Mouse (Mus musculus) layer of hippocampus, adult 9-10 months (tissue): ENCODE data around the gene Ttll5.

Experiments
- DNase-seq: peaks from one replicate; pipeline ENCODE4 v3.0.0; 2022; ENCODE audit warnings: low spot score

The Ttll5 gene

DNA sequence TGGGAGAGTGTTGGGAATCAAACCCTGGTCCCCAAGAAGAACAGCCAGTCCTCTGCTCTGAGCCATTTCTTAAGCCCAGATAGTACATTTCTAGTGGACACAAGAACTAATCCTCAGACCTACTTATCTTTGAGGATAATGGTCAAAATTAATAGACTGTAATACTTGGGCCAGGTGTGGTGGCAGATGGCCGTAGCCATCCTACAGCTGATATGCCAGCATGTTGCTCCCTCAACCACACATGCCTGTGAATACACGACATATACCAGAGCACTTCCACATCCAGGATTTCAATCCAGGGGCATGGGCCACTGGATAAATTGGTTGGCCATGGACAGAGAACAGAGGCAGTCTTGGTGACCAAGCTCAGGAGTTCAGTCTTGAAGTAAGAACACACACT lies 230.8 kb downstream of the Ttll5 start:
- DNase-seq, result no peak

DNA sequence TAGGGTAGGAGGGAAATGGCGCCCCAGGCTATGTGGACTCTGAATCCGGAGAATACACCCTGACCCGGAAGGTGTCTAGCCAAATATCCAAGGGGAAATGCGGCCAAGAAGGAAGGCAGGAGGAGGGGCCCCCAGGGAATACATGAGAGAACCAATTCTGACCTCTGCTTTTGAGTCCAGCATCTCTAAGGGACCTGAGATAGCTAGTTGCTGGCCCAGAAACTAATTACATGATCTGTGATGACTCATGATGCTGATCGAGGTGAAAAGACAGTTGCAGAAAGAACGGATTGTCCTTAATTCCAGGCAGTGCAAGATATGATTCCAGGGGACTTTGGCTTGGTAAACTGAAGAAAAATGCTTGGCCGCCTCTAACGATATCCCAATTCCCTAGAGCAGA lies 232.5 kb downstream of the Ttll5 start:
- DNase-seq, result no peak

DNA sequence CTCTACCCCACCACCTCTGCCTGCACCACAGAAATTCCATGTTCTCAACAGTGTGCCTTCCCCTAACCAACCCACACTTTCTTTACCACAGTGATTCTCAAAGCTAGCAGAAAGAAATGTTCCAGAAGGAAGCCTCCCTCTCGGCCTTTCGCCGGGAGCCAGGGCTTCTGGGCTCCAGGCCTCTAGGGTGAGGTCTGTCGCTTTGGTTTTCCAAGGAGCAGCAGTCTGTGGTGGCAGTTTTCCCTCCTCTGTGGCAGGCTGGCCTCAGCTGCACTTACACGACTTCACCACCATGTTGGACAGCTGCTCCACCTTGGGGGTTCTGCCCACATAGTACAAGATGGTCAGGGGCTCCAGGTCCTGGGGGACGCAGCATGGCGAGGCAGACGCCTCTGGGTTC lies 233.1 kb downstream of the Ttll5 start:
- no peak for DNase-seq

DNA sequence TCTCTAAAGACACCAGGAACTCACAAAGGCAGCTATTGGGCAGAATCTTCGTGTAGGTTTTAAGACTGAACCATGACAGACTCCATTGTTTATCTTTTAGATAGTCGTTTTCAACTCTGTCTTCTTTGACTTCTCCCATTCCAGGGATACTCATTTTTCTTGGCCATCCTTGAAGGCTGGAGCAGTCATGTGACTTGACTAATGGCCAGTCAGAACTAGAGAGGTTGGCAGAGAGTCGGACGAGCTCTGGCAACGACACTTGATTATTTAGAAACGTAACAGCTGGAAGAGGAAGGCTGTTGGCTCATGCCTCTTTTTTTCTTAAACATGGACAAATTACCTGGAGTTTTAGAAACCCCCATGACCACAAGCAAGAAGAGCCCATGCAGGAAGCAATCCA lies 234.9 kb downstream of the Ttll5 start:
- no peak for DNase-seq

DNA sequence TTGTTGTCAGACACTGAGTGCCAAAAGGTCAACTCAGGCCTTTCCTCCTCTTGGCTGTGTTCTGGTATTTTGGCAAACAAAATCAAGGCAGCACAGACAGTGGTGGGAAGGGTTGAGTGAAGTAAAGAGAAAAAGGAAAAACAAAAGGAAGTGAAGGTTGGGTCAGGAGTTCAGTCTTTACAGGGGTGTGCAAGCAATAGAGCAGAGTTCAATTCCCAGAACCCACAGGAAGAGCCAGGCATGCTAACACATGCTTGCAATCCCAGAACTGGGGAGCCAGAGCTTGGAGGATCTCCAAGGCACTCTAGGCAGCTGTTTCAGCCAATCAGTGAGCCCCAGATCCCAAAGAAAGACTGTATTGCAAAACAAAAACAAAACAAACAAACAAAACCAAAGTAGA lies 240.3 kb downstream of the Ttll5 start:
- DNase-seq, result no peak

DNA sequence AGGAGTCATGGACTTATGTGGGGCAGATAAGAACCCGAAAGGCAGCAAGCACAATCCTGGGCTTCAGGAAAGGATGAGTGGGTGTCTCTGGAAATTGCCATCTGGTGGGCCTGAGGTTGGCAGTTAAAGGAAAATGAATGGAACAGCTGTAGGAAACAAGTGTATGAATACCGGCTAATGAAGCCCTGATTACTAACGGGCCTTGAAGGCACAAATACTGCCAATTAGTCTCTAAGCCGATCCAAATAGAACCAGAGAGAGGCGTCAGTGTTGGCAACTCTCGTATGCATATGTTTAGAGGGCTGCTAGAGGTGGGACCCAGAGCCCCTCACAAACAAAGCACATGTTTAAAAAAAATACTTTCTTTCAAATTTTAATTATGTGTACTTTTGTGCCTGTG lies 247.0 kb downstream of the Ttll5 start:
- no peak for DNase-seq

DNA sequence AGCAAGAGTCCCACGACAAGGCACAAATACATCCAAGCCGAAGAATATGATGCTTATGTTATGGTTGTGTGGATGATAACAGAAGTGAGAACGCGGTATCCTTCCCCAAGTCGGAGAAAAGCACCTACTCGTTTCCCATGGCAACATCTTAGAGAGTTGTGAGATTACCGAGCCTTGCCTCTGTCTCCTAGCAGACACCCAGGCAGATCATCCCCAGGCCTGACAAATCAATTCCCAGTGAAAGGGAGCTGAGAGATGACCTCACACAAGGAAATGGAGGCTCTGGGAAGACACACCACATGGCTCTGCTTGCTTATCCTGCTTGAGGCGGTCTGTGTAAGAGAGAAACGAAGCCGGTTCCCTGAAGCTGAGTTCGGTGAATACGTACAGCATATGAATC lies 250.2 kb downstream of the Ttll5 start:
- DNase-seq, result no peak

DNA sequence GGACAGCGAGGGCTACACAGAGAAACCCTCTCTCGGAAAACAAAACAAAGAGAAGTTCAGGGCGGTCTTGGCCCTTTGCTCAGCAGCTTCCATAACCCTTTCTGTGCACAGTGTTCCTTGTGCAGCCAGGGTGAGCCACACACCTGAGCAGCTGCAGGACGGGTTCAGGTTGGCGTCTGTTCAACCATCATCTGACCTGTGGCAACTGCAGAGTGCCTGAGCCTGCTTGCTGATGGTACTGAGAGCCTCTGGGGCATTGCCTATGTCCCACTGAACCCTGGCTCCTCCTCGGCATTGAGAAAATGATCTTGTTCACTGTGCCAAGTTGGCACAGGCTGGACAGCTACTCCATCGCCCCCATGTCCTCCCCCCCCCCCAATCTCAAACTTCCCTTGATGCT lies 250.9 kb downstream of the Ttll5 start:
- DNase-seq, result no peak

DNA sequence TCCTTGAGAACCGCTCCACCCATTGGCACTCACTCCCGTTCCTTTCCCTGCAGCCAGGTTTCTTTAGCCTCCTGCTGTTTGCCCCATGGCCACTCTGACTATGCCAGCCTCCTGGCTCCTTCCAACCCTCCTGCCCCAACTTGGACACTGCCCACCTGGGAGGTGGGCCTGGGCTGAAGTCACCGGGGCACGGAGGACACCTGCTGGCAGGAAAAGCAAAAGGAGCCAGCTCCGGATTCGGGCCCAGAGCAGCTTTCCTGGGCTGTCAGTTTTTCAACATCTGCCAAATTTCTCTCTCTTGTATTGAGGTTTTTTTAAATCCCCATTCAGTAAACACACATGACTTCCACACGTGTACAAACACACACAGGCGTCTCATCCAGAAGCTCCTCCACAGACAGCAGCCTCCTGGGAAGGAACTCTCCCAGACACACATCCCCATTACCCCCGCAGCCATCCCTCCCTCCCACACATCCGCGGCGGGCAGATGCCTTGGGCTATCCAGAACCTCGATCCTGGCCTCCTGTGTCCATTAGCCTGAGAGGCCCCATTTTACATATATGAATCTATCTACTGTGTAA lies 252.0 kb downstream of the Ttll5 start:
- no peak for DNase-seq

DNA sequence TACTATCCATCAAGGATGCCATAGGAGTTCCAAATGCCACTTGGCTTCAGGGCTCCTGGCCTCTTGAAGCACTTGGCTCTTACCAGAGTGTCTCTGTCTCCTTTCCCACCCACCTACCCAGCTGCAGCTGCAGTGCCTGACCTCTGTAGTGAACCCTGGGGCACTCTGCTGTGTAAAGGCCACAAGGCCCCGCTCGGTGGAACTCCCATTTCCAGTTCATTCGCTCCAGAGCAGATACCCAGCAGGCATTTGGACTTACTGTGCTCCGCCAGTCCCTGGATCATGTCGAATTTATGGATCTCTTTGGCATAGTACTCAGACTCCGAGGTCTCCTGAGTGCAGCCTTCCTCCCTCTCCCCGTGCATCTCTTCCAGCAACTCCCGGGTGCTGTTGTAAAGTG lies 252.9 kb downstream of the Ttll5 start:
- no peak for DNase-seq

DNA sequence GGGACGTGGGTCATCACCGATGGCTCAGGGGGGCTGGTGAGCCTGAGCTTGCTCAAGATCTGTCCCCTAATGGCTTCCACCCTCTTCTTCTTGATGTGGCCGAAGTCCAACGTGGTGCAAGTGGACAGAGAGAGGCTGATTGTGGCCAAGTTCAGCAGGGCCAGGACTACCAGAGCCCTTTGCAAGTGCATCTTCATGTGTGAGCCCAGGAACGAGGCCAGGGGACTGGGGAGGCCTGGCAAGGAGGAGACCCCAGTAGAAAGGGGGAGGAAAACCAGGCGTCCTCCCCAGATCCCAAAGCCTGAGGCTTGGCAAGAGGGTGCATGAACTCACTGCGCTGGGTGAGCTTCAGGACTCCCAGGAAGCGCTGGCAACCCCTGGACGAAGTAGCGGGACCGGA lies 253.3 kb downstream of the Ttll5 start:
- no peak for DNase-seq

DNA sequence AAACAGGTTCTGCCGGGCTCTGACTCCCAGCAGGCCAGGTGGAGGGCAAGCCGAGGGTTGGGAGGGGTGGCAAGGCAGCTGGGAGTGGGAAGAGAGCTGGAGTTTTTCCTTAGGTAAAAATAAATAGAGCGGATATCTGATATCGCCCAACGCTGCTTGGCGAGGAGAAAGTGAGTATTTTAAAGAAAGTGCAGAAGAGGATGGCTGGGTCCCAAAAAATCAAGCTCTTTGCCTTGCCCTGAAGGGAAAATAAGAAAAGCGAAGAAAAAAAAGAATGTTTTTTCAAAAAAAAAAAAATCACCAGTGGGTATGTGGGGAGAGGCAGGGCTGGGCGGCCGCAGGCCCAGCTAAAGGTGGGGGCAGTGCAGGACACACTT lies 253.7 kb downstream of the Ttll5 start:
- DNase-seq, result no peak

DNA sequence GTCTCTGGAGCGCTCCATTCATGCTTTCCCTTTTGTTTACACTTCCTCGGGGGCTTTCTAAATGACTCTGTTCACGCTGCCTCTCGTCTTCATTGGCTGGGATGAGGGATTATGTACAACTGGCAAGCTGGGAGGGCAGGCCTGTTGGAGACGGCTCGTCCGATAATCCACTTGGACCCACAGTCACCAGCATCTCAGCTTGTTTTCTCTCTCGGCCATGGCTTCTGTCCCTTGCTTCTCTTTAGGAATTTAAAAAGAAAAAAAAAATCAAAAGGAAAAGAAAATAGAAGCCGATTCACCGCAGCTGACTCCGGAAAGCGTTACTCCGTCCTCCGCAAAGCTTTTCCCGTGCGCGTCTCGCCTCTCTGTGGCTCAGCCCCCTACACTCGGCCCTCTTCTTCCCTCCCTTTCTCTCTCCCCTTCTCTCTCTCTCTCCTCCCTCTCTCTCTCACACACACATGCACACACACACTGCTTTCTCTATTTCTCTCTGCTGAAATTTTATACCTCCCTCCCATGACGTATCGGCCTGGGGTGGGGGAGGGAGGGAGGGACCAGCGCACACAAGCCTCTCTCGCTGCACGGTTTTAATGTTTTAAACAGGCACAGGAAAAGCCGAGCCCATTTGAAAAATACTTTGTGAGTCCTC lies 254.2 kb downstream of the Ttll5 start, which contains the start of gene Tgfb3:
TSS of gene Tgfb3 (minus strand) at position 489 of the 649 bp plus-strand sequence.
- DNase-seq, result no peak

DNA sequence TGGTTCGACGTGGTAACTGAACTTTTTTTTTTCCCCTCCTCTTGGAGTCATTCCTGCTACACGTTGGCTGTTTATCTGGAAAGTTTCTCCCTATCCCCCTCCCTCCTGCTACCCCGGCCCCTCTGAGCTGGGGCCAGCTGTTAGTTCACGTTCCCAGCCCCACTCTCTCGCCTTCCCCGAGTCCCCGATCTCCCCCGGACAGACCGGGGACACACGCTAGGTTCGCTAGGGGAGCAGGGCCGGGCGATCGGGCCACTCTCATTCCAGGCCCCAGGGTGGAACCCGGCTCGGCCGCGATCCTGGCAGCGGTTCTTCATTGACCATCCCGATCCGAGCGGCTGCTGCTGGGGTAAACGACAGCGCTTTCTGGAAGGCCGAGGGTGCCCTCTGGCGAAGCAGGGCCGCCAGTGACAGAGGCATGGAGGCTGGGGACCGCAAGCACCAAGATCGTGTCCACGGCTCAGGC lies 254.8 kb downstream of the Ttll5 start:
- DNase-seq, result peak; percentile 81

DNA sequence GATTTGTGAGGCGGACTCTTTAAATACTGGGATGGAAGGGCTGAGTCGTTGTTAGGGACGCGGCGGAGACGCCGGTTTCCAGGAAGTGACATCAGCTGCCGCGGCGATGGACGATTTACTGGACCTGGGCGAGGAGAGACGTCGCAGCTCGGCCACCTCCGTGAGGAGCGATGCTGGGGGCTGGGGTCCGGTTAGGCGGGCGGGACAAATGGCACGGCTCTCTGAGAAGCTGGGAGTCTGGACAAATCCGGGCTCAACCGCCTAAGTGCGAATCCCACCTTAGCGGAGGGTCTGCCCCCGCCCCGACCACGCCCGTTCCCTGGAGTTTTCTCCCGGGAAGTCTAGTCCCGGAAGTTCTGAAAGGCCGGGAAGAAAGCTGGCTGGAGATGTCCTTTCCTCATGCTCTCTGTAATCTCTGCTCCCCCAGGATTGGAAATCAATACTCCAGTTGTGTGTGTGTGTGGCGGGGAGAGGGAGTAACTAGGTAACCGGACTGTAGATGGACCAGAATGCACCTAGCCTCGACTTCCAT lies 258.1 kb downstream of the Ttll5 start, which contains the start of gene Ift43:
TSS of gene Ift43 (plus strand) at position 61 of the 532 bp plus-strand sequence.
- DNase-seq, result no peak

DNA sequence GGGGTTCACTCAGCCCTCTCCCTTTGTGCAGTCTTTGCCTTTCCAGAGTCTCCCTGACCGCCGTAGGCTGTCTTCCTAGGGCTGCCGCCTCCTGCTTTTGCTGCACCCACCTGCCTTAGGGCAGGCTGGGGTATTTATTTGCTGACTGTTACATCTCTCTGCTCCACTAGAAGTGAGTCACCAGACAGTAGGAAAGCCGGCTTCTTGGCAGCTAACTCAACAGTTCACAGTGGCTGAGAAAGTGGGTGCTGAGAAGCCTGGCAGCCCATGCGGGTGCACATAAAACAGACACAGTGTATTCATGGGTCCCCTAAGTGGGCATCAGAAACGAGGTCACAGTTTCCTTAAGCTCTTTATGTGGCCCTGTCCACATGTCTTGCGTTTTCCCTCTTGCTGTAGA lies 261.4 kb downstream of the Ttll5 start:
- DNase-seq, result no peak

DNA sequence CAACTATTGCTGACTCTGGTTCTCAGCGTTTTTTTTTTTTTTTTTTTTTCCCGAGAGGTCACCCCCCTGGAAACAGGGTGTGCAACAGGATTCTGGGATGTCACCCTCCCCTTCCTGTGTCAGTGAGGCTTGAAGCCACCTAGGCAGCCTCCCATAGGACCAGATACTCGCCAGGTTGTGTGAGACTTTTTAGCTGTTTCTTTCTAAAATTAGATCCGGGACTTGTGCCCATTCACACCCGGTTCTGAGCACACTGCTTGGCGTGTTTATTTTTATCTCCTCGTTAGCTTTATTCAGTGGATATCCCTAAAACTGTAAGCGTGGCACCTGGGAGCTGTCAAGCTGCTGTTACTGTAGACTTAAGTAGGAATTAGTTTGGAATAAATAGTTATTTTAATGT lies 262.1 kb downstream of the Ttll5 start:
- no peak for DNase-seq

DNA sequence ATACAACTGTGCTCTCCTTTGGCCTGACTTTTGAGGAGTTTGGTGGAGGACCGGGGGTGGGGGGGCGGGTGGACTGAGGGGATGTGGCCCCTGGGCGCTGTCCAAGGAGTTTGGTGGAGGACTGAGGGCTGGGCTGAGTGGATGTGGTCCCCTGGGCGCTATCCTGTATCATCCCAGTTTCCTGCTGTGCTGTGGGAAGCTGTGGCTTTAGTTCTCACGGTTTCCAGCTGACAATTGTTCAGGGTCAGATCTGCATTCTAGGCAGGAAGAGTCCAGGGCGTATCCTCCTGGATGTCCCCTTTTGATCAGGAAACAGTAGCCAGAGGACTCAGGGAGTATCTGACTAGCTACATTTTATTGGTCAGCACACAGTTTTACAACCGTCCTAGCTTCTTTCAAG lies 263.6 kb downstream of the Ttll5 start:
- DNase-seq, result no peak

DNA sequence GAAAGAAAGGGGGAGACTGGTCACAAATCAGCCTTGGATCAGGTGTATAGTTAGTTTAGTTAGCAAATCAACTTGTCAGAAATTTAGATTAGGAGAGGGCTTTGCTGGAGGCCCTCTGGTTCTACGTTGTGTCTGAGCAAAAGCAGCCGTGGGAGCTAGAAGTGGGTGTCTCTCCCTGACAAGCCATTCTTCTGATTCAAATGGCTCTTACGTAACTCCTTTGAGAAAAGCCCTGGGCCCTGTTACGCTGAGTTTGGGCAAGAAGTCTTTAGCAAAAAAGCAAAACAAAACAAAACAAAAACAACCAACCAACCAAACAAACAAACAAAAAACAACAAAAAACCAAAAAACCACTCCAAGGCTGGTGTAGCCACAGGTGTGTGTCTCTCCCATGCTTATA lies 266.3 kb downstream of the Ttll5 start:
- no peak for DNase-seq

DNA sequence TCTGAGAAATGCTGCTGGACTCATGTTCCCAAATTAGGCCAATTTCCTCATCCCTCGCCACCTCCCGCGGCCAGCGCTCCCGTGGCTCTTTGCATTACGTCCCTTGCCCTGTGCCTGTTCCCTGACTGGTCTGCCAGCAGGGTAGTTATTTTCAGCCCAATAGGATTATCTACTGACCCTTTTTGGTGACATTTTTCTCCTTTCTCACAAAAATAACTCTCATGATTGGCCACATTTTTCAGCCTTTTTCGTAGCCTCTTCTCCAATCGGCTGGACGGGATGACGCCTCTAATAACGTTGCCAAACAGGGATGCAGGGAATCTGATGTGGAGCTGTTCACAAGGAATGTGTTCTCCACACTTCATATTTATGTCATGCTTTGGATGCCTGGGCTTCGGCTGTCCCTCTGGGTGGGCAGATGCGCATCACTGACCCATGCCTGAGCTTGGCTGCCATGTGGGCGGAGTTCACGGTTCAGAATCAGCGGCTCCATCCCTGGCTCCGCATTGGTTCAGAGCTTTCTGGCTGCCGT lies 267.2 kb downstream of the Ttll5 start:
- no peak for DNase-seq

DNA sequence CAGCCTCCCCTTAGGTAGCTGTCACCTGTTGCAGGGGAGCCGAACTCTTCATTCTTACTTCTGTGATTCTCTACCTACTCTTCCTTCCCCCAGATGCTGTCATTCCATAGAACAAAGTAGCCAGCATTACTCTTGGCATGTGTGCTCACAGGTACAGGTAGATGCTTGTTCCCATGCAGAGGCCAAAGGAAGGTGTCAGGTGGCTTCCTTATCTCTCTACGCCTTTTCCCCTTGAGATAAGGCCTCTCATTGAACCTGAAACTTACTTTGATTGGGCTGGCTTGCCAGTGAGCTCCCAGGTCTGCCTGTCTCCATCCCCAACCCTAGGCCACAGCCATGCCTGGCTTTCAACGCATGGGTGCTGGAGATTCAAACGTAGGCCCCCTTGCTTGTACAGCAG lies 269.6 kb downstream of the Ttll5 start:
- no peak for DNase-seq

DNA sequence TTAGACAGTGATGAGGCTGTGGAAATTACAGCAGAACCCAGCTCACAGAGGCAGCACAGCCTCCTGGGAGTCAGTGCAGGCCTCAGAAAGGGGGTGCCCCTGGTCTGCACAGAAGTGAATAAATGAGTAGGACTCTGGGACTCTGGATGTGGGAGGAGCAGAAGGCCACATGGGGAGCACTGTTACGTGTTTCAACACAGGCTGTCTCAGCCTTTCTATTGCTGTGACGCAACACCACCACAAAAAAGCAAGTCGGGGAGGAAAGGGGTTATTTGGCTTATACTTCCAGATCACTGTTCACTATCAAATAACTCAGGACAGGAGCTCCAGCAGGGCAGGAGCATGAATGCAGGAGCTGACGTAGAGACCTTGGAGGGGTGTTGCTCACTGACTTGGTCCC lies 271.3 kb downstream of the Ttll5 start:
- DNase-seq, result no peak

DNA sequence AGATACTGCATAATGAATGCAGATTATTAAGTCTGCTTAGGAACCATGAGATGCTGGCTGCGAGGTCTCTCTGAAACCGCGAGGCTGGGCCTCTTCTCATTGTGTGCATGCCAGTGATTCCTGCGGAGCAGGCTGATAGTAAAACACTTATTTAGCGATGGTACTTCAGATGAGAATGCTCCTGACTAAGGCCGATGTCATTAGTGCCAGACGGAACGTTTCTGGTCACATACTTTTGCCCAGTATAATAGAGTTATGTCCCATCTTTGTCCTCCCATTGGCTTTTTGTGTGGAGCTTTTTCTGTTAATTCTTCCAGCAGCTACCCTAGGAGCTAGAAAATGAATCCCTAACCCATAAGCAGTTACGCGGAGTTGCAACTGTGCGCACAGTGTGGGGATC lies 273.3 kb downstream of the Ttll5 start:
- DNase-seq, result no peak

DNA sequence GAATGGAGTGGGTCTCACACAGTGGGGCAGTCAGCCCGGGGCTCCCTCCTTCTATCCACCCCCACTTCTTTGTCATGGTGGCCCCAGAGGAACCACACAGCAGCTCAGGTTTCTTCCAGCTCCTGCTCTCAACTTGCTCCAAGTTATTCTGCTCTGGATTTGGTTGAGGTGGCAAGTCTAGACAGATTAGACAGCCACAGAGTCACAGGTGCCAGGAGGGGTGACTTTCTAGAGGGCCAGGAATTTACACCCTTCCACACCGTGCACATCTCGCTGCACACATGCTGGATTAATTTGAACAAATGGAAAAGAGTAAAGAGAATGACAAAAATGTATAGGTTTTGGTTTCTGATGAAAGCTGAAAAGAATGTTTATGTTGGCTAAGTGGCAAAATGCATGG lies 276.3 kb downstream of the Ttll5 start:
- no peak for DNase-seq
